Mouse (Mus musculus): ENCODE measurements around the gene Spcs2.
"Not testable (repeated sequence)": the region's sequence is repeated elsewhere in the genome, so short reads cannot be mapped to it uniquely, and the experiment has no call there.

Gene Spcs2

DNA sequence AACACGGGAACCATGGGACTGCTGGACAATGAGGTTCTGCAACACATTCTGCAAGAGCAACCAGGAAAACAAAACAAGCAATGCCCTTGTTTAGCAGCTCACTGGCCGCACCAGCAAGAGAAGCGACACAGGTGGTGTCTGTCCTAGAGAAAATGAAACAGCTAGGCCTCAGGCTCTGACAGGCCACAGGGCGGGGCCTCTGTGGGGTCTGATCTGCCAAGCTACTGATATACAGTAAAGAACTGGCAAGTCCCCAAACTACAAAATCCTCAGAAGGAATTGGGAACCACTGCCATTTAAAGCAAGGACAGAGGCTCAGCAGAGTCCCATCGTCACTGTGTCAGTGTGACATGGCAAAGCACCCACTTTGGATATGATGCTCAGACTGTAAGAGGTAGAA lies 40.8 kb downstream of the Spcs2 start:
- no peak for DNase-seq

DNA sequence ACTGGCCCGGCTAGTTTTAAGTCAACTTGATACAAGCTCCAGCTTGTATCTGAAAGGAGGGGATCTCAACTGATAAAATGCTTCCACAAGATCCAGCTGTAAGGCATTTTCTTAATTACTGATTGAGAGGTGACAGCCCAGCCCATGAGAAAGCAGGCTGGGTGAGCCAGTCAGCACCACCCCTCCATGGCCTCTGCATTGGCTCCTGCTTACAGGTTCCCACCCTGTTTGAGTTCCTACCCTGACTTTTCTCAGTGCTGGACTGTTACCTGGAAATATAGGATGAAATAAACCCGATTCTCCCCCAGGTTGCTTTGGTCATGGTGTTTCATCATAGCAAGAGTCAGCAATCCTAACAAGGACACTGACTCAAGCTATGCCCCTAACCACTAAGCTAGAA lies 41.3 kb downstream of the Spcs2 start:
- DNase-seq: no peak

DNA sequence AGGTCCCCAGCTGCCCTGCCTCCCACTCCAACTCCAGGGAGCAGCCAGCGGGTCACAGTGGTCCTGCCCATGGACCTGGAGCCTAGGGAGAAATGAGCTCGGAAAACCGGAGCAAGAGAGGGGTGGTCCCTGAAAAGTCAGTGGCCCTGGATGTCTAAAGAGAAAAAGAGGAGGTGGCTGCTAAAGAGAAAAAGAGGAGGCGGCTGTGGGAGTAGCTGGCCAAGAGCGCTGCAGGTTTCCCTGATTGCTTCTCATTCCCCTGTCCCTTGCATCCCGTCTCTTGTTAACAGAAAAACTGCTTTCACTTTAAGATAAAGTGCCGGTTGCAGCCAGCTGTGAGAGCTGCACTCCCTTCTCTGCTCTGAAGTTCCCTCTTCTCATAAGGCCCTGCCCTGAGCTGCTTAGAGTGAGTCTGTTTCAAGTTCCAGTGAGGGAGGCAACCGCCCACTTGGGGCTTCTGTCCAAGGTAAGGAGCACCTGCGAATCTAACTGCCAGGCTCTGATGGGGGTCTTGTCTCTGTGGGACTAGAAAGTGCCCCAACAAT lies 45.0 kb downstream of the Spcs2 start:
- peak; percentile 50 for DNase-seq

DNA sequence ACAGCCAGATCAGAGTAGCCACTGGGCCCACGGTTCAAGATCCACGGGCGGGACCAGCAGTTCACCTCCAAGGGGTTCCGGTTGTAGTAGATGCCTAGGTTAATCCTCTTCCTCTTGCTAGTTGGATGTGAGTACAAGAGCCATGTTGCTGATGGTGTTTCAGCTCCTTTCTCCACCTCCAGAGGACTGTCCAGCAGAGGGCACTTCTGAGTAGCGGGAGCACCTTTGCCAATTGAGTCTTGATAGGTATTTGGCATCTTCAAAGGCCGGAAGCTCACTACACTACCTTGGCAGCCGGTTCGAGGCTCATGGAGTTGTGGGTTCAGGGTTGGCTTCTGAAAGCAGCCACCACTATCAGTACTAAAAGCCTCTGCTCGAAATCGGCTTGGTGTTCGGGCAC lies 49.9 kb downstream of the Spcs2 start:
- peak; percentile 76 for DNase-seq

DNA sequence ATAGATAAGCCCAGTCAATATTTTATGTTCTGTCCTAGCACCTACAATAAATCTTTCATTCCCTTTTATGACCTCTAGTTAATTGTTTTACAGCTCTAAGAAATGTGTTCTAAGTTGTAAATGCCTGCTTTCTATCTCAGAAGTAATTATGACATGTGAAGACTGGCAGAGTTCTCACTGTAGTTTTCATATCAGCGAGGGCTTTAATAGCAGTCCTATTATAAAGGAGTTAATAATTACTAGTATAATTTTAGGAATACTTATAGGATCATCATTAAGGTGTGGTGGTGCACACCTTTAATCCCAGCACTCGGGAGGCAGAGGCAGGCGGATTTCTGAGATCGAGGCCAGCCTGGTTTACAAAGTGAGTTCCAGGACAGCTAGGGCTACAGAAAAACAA lies 51.6 kb downstream of the Spcs2 start:
- DNase-seq: no peak

DNA sequence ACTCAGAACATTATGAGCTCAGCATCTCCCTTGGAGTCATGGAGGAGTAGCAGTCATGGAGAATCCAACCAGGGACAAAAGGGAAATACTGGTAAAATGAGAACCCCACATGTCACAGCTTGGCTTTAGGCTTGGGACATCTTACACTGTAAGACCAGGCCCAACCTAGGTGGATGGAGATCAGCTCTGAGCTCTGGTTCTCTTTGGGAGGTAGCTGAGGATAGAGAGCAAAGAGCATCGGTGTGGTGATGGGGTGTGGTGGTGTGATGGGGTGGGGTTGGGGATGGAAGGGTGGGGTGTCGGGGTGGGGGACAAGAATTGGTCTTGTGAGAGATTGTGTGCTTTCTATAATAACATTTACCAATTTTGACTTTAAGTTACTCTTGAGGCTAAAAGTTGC lies 52.4 kb downstream of the Spcs2 start:
- no peak for DNase-seq

DNA sequence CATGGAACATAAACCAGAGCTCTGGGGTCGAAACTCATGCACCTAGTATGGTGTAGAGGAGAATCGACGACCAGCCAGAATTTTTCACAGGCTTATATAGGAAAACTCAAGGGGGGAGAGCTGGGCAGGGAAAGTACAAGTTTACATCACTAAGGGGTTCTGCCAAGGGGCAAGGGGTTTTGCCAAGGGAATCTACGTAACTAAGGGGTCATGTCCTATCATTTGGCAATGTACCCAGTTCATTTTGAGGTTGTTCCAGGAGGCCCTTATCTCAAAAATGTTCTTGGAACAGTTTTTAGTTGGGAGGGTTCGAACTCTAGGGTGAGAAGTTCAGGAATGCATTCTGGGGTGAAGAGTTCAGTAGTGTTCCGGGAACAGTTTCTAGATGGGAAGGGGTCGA lies 56.2 kb downstream of the Spcs2 start:
- DNase-seq: not testable (repeated sequence)

DNA sequence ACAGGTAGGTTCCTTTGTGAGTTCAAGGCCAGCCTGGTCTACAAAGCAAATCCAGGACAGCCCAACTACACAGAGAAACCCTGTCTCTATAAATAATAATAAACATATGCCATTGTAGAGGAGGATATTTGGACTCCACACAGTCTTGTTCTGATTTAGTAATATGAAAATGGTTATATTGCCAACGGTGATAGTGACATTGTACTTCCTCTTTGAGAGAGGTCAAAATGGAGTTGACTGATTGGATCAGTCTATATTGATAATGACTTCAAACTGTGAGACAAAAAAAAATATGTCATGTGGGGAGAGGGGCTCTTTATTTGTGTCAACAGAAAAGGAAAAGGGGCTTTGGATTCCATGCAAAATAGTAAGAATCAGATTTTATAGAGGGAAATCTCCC lies 57.9 kb downstream of the Spcs2 start:
- no peak for DNase-seq

DNA sequence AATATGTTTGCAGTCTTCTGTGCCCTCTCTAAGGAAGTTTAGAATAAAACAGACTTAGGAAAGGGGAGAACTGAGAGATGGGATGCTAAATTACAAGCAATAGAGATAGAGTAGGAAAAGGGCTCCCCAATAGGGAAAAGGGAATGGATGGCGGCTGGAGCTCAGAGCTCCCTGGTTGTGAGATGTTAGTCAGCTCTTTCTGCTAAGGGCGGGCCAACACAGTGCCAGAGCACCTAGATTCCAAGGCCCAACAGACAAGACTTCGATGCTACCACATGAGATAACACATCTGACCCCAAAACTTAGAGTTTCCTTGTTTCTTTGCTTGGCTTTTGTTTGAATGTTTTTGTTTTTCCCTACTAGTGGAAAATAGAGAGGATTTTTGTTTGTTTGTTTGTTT lies 59.2 kb downstream of the Spcs2 start:
- not testable (repeated sequence) for DNase-seq

DNA sequence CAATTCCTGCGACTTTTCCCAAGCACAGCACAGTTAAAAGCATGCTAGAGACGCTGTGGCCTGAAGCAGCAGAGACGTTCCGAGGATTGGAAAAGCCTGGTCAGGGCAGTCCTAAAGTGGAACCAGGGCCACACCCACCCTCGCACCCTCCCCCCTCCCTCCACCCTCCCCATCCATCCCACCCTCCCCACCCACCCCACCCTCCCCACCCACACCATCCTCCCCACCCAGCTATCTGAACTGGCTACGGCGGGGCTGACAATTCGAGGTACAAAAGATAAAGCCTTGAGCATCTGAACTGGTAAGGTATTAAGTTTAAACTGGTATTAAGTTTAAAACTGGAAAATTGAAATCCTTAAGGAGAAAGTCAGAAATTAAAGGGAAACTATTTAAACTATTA lies 59.7 kb downstream of the Spcs2 start:
- no peak for DNase-seq

DNA sequence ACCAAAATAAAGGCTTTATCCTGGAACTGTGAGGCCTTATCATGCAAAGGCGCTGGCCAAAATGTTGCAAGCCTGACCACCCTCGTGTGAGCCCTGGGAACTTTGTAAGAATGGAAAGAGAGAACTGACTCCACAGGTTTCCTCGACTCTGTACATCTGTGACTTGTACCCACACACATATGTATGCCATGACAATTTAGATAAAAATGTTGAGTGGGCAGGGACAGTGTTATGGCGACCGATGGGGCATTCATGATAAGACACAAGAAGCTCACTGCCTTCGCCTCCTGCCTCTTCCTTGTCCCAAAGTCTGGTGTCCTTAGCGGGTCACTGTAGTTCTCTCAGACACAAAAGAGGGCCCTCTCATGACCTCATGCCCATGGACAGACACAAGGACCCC lies 64.1 kb downstream of the Spcs2 start:
- DNase-seq: no peak

DNA sequence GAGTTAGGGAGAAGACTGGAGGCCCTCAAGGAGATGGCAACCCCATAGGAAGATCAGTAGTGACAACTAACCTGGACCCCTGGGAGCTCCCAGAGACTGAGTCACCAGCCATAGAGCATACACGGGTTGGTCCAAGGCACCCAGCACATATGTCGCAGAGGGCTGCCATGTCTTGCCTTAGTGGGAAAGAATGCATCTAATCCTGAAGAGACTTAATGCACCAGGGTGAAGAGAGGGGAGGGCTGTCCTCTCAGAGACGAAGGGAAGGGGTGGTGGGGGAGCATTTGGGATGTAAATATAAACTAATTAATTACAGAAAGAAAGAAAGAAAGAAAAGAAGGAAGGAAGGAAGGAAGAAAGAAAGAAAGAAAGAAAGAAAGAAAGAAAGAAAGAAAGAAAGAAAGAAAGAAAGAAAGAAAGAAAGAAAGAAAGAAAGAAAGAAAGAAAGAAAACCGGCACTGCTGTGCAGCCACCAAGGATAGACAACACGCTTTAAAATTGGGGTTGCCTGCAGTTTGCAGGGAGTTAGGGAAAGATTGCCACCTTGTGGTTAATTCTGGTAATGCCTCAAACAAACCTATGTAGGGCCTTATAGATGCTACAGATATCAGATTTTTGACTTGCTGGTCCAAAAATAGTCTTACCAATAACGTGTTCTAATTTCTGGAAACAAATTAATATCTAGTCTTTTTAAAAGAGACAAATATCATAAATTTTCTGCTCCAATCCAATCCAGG lies 65.2 kb downstream of the Spcs2 start:
- peak; percentile 86 for DNase-seq

DNA sequence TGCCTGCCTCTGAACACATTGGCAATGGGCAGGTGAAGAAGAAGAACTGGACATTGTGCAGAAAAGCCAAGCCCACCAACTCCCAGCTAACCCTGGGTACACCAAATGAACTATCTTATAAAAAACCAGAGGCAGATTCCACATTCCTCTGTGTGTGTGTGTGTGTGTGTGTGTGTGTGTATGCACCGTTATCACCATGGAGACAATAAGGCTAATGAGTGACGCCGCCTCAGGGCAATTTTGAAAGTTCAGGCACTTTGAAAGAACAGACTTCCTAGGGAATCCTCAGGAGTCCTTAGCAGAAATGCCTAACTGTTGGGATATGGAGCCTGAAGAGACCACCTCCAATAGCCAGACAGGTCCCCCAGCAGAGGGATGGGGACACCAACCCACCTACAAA lies 66.0 kb downstream of the Spcs2 start:
- no peak for DNase-seq

DNA sequence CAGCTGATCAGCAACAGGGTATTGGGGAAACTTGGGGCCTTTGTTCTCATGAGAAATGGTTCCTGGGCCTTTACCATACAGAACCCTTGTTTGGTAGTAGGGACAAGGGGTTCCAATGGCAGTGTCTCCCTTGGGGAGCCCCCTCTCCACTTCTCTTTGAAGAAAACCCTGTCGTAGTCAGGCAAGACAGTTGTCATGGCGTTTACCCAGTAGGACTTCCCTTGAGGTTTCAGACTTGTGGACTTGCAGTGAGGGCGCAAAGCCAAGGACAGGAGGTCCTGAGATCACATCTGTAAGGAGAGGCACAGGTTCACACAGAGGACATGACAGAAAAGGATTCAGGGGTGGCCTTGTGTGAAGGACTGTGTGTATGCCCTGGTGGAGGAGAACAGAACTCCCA lies 66.8 kb downstream of the Spcs2 start:
- DNase-seq: no peak

DNA sequence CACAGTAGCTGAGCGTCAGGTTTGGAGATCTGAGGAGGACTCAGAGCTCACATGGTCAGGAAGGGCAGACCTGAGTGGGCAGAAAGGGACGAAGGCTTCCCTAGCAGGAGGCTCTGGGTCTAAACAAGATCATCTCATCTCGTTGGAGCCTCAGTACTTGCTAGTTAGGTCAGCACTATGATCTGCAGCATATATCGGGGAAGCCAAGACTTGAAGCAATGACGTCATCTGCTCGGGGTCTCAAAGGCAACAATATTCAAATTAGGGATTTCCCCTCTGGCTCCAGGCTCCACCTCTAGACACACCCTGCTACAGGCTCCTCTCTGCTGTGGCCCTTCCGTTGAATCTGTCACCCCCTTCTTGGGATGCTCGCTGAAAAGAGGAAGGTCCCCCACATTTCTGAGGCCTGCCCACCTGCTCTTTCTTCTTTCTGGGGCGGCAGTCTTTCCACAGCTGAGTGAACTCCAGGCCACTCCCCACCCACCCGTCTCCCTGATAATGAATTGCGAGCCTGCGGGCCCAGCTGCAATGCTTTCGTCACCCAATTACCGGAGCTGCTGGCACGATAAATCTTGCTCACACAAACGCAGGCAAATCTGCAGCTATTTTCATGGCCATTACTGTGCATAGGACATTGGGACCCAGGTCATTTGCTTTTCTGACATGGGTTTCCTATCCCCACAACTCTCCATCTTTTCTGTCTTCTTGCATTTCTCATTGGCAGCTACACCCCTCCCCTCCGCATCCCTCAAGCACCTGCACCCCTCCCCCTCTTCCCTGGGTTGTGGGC lies 67.9 kb downstream of the Spcs2 start:
- DNase-seq: peak; percentile 35

DNA sequence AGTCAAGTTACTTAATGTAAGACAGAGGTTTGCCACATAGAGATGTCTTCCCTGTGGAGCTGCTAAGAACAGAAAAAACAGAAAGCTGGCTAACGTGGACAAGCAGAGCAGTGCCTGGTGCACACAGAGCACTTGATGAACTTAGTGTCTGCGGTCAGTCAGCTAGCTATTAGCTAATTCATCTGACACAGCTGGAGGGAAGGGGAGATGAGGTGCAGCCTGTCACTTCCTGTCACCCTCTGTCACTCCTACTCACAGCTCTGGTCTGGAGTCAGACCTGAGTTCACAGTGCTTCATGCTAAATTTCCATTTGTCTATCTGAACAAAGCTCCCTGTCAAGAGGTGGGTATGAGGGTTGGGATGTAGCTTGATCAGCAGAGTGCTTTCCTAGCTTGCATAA lies 69.2 kb downstream of the Spcs2 start:
- peak; percentile 34 for DNase-seq

DNA sequence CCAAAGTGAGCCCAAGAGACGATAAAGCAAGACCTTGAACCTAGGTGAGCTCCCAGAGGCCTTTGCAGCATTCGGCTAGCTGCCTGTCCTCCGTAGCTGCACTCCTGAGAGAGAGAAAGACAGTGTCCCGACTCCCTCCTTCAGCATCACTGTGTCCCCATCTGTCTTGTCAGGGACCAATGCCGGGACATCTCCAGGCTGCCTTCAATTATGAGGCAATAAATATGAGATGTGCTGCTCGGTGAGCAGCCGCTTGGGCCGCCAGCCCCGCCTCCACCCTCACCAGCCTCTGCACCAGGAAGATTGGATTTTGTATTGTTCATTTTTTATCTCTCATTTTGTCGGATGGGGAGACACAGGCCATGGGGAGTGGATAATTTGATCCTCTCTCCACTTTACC lies 72.4 kb downstream of the Spcs2 start:
- DNase-seq: no peak

DNA sequence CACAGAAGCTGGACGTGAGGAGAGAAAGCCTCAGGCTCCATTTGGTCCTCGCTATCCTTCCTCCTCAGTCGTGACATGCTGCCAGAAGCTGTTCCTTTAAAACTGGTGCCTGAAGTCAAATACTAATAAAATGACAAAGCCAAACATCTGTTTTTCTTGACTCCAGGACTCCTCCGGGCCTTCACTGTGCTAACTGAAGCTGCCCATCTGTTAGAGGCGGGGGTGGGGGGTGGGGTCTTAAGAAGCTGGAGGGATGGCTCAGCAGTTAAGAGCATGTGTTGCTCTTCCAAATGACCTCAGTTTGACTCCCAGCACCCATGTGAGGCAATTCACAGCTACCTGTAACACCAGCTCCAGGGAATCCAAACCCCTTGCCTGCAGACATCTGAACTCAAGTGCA lies 74.7 kb downstream of the Spcs2 start:
- peak; percentile 12 for DNase-seq

DNA sequence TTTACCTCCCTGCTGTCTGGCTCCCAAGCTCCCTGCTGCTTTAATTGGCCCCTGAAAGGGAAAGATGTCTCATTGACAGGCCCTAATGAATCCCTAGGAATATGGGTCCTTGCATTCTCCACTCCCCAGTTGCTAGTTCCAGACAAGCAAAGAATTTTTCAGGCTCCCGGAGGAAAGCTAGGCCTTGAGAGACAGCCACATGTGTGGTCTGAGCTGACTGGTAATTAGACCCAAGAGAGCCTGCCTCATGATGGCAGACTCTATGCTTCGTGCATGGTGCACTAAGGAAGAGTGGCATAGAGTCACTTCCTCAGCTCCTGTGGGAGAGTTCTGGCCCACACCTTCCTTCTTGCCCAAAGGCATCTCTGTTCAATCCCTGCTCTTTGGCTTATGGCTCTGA lies 75.3 kb downstream of the Spcs2 start:
- DNase-seq: no peak
